Mouse (Mus musculus): ENCODE measurements around the gene Gm49366. TPM values are rescaled to one million over a fixed set of nuclear protein-coding genes. Genes with fewer than 3 reads are reported as not detected.
A peak's percentile ranks its signal among the peaks of the same experiment; 100 is the strongest.
"Not testable (repeated sequence)": the region's sequence is repeated elsewhere in the genome, so short reads cannot be mapped to it uniquely, and the experiment has no call there.

Gm49366 gene
- polyA plus RNA-seq, 1 experiment = not detected

DNA sequence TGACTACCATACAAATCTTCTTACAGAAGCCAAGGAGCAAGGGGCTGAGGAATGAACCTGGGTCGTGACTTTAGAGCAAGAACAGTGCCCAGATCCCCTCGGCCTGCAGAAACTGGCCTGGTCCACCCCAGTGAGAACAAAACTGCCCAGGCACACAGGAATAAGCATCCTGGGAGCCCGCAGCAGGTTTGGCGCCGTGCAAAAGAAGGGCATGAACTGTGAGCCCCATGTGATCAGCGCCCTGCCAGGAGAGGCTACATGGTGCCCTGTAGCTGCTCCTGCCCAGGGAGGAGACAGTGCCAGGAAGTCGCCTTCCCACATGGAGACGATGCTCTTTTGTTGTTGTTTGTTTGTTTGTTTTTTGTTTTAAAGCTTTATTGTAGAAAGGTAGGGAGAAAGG, 25.9 kb downstream of the Gm49366 start:
- H3K27me3 ChIP-seq (replicated peaks; ENCODE audit: control insufficient read depth, insufficient read depth, low read length) = no peaks in the 10 kb centered on the region
- 63% methylated on average over 8 of the region's 8 CpGs for WGBS
- peak; percentile 74 for DNase-seq
- TF ChIP-seq CTCF (conservative IDR thresholded peaks at IDR 0.05; ENCODE audit: insufficient read depth, insufficient read length, low read depth, low read length) = no peak
- TF ChIP-seq POLR2A (IDR thresholded peaks at IDR 0.05; ENCODE audit: low read depth, low read length) = no peak
- H3K4me1 ChIP-seq (ENCODE audit: control insufficient read depth, insufficient read depth, low read length) = peaks cover 6% of the 10 kb centered on the region; the same call in 1 of the 2 replicates
- H3K4me3 ChIP-seq (ENCODE audit: insufficient read depth, low read depth, low read length) = no peak overlapping the region
- no peaks in the 10 kb centered on the region for H3K36me3 ChIP-seq (ENCODE audit: control insufficient read depth, insufficient read depth, low read length)
- no peak overlapping the region for H3K27ac ChIP-seq (ENCODE audit: insufficient read depth, low read depth, low read length)

DNA sequence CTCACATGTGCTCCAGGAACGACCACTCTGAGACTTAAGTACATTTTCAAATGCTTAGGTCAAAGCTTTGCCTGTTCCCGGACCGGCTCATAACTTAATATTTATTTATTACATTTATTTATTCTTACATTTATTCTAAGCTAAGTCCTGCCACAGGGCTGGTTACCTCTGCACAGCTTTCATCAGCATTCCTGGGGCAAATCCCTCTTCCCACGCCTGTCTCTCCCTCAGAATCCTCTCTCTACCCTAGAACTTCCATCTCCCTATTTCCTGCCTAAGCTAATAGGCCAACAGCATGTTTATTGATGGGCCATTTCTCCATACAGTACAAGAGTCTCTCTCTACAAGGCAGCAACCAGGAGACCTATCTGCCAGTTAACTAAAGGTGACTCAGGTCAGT, 29.0 kb downstream of the Gm49366 start:
- Histone ChIP-seq H3K27me3 (replicated peaks; ENCODE audit: control insufficient read depth, insufficient read depth, low read length) (no peaks in the 10 kb centered on the region; the same call in 1 of the 2 replicates), H3K27ac (ENCODE audit: insufficient read depth, low read depth, low read length) (no peak overlapping the region), H3K36me3 (ENCODE audit: control insufficient read depth, insufficient read depth, low read length) (no peaks in the 10 kb centered on the region), H3K4me1 (ENCODE audit: control insufficient read depth, insufficient read depth, low read length) (0 out of 2 replicates have a peak, but pooled peaks cover 4% of the 10 kb centered on the region), H3K4me3 (ENCODE audit: insufficient read depth, low read depth, low read length) (no peak overlapping the region)
- no peak for DNase-seq
- 90% methylated on average over 4 of the region's 4 CpGs for WGBS
- TF ChIP-seq POLR2A (IDR thresholded peaks at IDR 0.05; ENCODE audit: low read depth, low read length) (no peak), CTCF (conservative IDR thresholded peaks at IDR 0.05; ENCODE audit: insufficient read depth, insufficient read length, low read depth, low read length) (no peak)

DNA sequence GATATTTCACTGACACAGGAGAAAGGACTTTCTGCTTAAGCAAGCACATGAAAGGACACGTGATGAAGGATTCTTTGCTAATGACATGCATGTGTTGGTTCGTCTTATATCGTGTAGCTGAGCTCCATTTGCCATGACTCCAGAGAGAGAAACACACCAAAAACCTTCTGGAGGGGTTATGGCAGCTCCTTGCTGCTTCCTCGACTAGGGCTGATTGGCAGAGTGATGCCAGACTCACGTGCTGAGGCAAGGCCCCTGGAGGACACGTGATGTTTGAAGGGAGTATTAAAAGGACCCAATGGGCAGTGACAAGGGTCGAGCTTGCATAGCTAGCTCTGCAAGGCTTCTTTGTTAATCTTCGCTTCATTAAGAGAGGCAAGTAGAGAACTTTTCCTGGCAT, 29.6 kb downstream of the Gm49366 start:
- H3K27ac ChIP-seq (ENCODE audit: insufficient read depth, low read depth, low read length) = no peak overlapping the region
- no peak overlapping the region for H3K4me3 ChIP-seq (ENCODE audit: insufficient read depth, low read depth, low read length)
- no peaks in the 10 kb centered on the region; the same call in 1 of the 2 replicates for H3K27me3 ChIP-seq (replicated peaks; ENCODE audit: control insufficient read depth, insufficient read depth, low read length)
- no peak for DNase-seq
- H3K36me3 ChIP-seq (ENCODE audit: control insufficient read depth, insufficient read depth, low read length) = no peaks in the 10 kb centered on the region
- WGBS = 73% methylated on average over 8 of the region's 8 CpGs
- H3K4me1 ChIP-seq (ENCODE audit: control insufficient read depth, insufficient read depth, low read length) = 0 out of 2 replicates have a peak, but pooled peaks cover 4% of the 10 kb centered on the region
- TF ChIP-seq POLR2A (IDR thresholded peaks at IDR 0.05; ENCODE audit: low read depth, low read length) = no peak
- no peak for TF ChIP-seq CTCF (conservative IDR thresholded peaks at IDR 0.05; ENCODE audit: insufficient read depth, insufficient read length, low read depth, low read length)

DNA sequence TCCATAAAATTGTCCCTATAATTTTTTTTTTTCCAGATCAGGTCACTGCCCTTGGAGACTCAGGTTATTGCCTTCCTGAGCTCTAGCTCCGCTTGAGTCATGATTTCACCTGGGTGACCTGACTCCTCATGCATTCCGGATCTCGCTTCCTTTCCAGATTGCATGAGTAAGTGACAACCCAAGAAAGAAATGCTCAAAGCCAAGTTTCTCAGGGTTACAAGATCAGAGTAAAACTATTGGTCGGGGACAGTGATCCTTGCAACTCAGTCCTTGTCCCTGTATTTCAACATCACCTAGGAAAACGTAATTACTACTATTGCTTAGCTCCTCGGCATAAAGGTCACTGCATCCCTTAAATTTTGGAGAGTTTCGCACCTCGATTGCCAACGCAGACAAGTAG, 30.3 kb downstream of the Gm49366 start, which contains the start of gene Acot5:
Acot5 (plus strand) TSS at position 340 of the 400 bp plus-strand sequence.
- Histone ChIP-seq H3K4me1 (ENCODE audit: control insufficient read depth, insufficient read depth, low read length) (0 out of 2 replicates have a peak, but pooled peaks cover 4% of the 10 kb centered on the region), H3K36me3 (ENCODE audit: control insufficient read depth, insufficient read depth, low read length) (no peaks in the 10 kb centered on the region), H3K27me3 (replicated peaks; ENCODE audit: control insufficient read depth, insufficient read depth, low read length) (no peaks in the 10 kb centered on the region; the same call in 1 of the 2 replicates), H3K4me3 (ENCODE audit: insufficient read depth, low read depth, low read length) (peak within 1 kb of the TSS; percentile 49; the same call in 1 of the 2 replicates), H3K27ac (ENCODE audit: insufficient read depth, low read depth, low read length) (no peak within 1 kb of the TSS)
- TF ChIP-seq CTCF (conservative IDR thresholded peaks at IDR 0.05; ENCODE audit: insufficient read depth, insufficient read length, low read depth, low read length) (no peak), POLR2A (IDR thresholded peaks at IDR 0.05; ENCODE audit: low read depth, low read length) (no peak)
- WGBS = 39% methylated on average over 9 of the region's 9 CpGs
- peak; percentile 48 for DNase-seq

DNA sequence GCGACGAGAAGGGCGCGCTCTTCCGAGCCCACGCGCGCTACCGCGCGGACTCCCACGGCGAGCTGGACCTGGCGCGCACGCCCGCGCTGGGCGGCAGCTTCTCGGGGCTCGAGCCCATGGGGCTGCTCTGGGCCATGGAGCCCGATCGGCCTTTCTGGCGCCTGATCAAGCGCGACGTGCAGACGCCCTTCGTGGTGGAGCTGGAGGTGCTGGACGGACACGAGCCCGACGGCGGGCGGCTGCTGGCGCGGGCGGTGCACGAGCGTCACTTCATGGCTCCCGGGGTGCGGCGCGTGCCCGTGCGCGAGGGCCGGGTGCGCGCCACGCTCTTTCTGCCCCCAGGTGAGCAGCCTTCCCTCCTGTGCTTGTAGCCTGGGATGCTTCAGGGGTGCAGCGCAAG, 30.8 kb downstream of the Gm49366 start:
- peak overlapping the region; percentile 49; the same call in 1 of the 2 replicates for H3K4me3 ChIP-seq (ENCODE audit: insufficient read depth, low read depth, low read length)
- not testable (repeated sequence) for H3K4me1 ChIP-seq (ENCODE audit: control insufficient read depth, insufficient read depth, low read length); H3K36me3 ChIP-seq (ENCODE audit: control insufficient read depth, insufficient read depth, low read length); H3K27me3 ChIP-seq (replicated peaks; ENCODE audit: control insufficient read depth, insufficient read depth, low read length); H3K27ac ChIP-seq (ENCODE audit: insufficient read depth, low read depth, low read length)
- 2% methylated on average over 48 of the region's 52 CpGs for WGBS
- peak; percentile 59 for DNase-seq

DNA sequence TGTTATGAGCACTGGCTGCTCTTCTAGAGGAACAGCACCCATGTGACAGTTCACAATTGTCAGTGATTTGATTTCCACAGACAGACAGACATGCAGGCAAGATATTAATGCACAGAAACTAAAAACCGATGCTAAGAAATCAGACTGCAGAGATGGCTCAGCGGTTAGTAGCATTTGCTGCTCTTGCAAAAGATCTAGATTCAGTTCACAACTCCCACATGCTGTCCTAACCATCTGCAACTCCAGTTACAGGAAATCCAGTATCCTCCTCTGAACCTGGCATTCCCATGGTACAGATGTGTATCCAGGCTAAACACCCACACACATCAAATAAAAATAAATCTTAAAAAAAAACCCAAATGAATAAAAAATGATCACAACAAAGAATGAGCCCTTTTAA, 33.0 kb downstream of the Gm49366 start:
- Histone ChIP-seq H3K27me3 (replicated peaks; ENCODE audit: control insufficient read depth, insufficient read depth, low read length) (no peaks in the 10 kb centered on the region; the same call in 1 of the 2 replicates), H3K4me3 (ENCODE audit: insufficient read depth, low read depth, low read length) (no peak overlapping the region), H3K4me1 (ENCODE audit: control insufficient read depth, insufficient read depth, low read length) (0 out of 2 replicates have a peak, but pooled peaks cover 4% of the 10 kb centered on the region), H3K27ac (ENCODE audit: insufficient read depth, low read depth, low read length) (no peak overlapping the region), H3K36me3 (ENCODE audit: control insufficient read depth, insufficient read depth, low read length) (no peaks in the 10 kb centered on the region)
- TF ChIP-seq POLR2A (IDR thresholded peaks at IDR 0.05; ENCODE audit: low read depth, low read length) (no peak), CTCF (conservative IDR thresholded peaks at IDR 0.05; ENCODE audit: insufficient read depth, insufficient read length, low read depth, low read length) (no peak)
- 74% methylated on average over 2 of the region's 2 CpGs for WGBS
- DNase-seq = no peak

DNA sequence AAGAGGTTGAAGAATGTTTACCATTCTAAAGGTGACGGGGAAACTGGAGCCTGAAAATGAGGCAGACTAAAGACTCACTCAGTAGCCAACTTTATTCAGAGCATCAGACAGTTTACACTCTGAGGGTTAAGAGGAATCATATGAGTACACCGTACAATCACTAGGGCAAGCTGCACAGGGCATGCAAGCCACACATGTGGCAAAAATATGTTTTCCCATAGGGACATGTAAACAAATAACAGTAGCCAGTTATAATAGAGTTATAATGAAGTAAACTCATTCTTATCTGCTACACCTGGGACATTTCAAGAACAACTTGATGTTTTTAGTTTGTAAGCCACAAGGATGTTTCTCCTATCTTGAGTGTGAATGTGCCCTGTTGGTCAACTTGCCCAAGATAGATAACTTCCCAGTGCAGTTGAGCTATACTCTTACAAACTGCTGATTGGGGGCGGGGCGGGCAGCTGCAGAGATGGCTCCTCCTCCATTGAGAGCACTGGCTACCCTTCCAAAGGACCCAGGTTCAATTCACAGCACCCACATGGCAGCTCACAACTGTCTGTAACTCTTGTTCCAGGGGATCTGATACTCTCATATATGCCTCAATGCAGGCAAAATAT, 38.7 kb downstream of the Gm49366 start:
- WGBS = 94% methylated on average over 4 of the region's 4 CpGs
- DNase-seq = no peak
- H3K27me3 ChIP-seq (replicated peaks; ENCODE audit: control insufficient read depth, insufficient read depth, low read length) = no peaks in the 10 kb centered on the region
- no peak overlapping the region for H3K4me3 ChIP-seq (ENCODE audit: insufficient read depth, low read depth, low read length)
- no peaks in the 10 kb centered on the region for H3K4me1 ChIP-seq (ENCODE audit: control insufficient read depth, insufficient read depth, low read length)
- H3K27ac ChIP-seq (ENCODE audit: insufficient read depth, low read depth, low read length) = no peak overlapping the region
- H3K36me3 ChIP-seq (ENCODE audit: control insufficient read depth, insufficient read depth, low read length) = no peaks in the 10 kb centered on the region
- TF ChIP-seq POLR2A (IDR thresholded peaks at IDR 0.05; ENCODE audit: low read depth, low read length) = no peak
- TF ChIP-seq CTCF (conservative IDR thresholded peaks at IDR 0.05; ENCODE audit: insufficient read depth, insufficient read length, low read depth, low read length) = no peak
